Mouse (Mus musculus) cortical plate, adult 2 months (tissue): Measurements from ENCODE around the gene Il31ra.

ENCODE experiments used
- CTCF ChIP-seq: fragments of 200-500 bp; IDR thresholded peaks from 2 replicates; pipeline ENCODE4 v1.5.1; 2011; ENCODE audit warnings: mild to moderate bottlenecking, control low read depth, low read length; ENCODE audit not compliant: insufficient read depth; ENCODE audit errors: extremely low read depth
- POLR2A ChIP-seq: fragments of 200-500 bp; IDR thresholded peaks from 2 replicates; pipeline ENCODE4 v1.6.1; 2011; ENCODE audit warnings: mild to moderate bottlenecking, low read length, control low read depth; ENCODE audit not compliant: insufficient read depth; ENCODE audit errors: extremely low read depth

DNA sequence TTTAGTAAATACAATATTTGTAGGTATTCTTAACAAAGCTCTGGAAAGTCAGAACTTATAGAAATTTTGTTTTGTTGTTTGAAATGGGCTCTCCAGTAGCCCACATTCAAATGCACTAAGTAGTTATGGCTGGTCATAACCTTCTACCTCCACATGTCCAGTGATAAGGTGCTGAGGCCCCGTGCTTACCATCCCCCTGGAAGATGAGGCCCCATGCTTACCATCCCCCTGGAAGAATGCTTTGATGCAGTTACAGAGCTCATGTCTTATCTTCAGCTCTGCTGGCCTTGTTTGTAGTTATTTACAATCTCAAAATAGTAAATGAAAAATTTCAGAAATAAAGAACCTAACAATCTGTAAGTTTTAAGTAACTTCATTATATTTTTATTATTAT lies 101.9 kb downstream of the Il31ra start:
- TF ChIP-seq CTCF (no peak), POLR2A (no peak)
